8 mouse cellular contexts compared by ENCODE assay signal in the genomic region with DNA sequence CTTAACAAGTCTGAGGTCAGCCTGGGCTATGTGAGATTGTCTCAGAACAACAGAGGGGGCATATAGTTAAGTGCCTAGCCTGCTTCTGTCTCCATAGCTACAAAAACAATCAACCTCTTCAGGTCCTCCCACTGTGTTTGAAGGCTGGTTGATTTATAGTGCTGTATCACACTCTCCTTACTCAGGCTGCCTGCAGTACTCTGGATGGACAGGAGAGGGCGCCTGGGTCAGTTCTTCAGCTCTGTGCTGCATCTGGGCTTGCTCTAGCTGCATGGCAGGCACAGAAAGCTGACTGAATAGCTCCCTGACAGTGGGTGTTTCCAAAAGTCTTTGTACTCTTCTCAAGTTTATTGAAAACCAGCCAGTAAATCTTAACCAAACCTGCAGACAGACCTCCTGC. TPM values are rescaled to one million over a fixed set of nuclear protein-coding genes. Genes with fewer than 3 reads are reported as not detected.
DNase-seq lines count a peak whose midpoint lies in the region; ATAC-seq lines count a peak whose summit lies in the region.

No protein-coding gene starts in this region.

- intact Hi-C loops in gastrocnemius, postnatal 14 days (cut with DNase I; ENCODE audit: low total_unique reads) = loop anchor here (10.0 kb wide), 1 partner anchor 105 kb away; a partner anchor contains a TSS

- peak; percentile 97 for ATAC-seq in inflammation-experienced regulatory T-cells, adult 6 months
- peak; percentile 84 for ATAC-seq in megakaryocyte-erythroid progenitor cell, adult 5-6 weeks (replicated peaks; ENCODE audit: low FRiP score, low TSS enrichment, poor library complexity, severe bottlenecking)

- DNase-seq in adrenal gland, adult (ENCODE audit: inconsistent age in 2 of 2, low spot score in 1 of 2) = peak; percentile 86 to 96
- DNase-seq in embryo, embryonic 10.5 days (ENCODE audit: low spot score) = peak; percentile 94
- DNase-seq in gastrocnemius, postnatal 14 days = peak; percentile 89
- peak; percentile 66 to 95 for DNase-seq in left cerebral cortex, adult 9 months (ENCODE audit: low spot score in 2 of 2)
- peak; percentile 84 for DNase-seq in right cerebral cortex, postnatal 25 days
- peak; percentile 86 to 87 for DNase-seq in urinary bladder, postnatal 36 days (ENCODE audit: low spot score in 2 of 2)

RNA-seq across cellular contexts. Expression of a gene that starts 11.3 kb away (rescaled TPM):
- 10 to 100 TPM; 35.1 to 43.0 TPM for total RNA-seq in gastrocnemius, postnatal 14 days (2021)
- 10 to 100 TPM; 14.3 to 20.8 (median 16.6) TPM for polyA plus RNA-seq in inflammation-experienced regulatory T-cells, adult 6 months (2017; shearing (Covaris generic))
- total RNA-seq in megakaryocyte-erythroid progenitor cell, adult 5-6 weeks (2014; fragmentation: Nextera tagmentation) = 22.3 and 22.6 TPM in 2 replicates
- 17.1 and 21.2 TPM in 2 replicates for total RNA-seq in megakaryocyte-erythroid progenitor cell, adult 5-6 weeks (2017)

RNA-seq across cellular contexts. Expression of a gene that starts 27.1 kb away (rescaled TPM):
- total RNA-seq in gastrocnemius, postnatal 14 days (2021) = 1 to 10 TPM; 2.9 to 4.3 TPM
- polyA plus RNA-seq in inflammation-experienced regulatory T-cells, adult 6 months (2017; shearing (Covaris generic)) = under 1 TPM in 1 of 3 experiments, not detected in 2; 0.13 TPM
- 0.64 TPM in 1 of 2 replicates, not detected in the other for total RNA-seq in megakaryocyte-erythroid progenitor cell, adult 5-6 weeks (2014; fragmentation: Nextera tagmentation)
- total RNA-seq in megakaryocyte-erythroid progenitor cell, adult 5-6 weeks (2017) = not detected in 2 replicates

RNA-seq across cellular contexts. Expression of a gene that starts 32.2 kb away (rescaled TPM):
- total RNA-seq in gastrocnemius, postnatal 14 days (2021) = 10 to 100 TPM; 31.0 to 35.1 TPM
- 100 to 1,000 TPM in 1 of 3 experiments, 10 to 100 TPM in 2; 74.0 to 103 (median 94.6) TPM for polyA plus RNA-seq in inflammation-experienced regulatory T-cells, adult 6 months (2017; shearing (Covaris generic))
- 19.3 and 34.8 TPM in 2 replicates for total RNA-seq in megakaryocyte-erythroid progenitor cell, adult 5-6 weeks (2014; fragmentation: Nextera tagmentation)
- 27.9 and 53.7 TPM in 2 replicates for total RNA-seq in megakaryocyte-erythroid progenitor cell, adult 5-6 weeks (2017)

RNA-seq across cellular contexts. Expression of a gene that starts 40.4 kb away (rescaled TPM):
- total RNA-seq in gastrocnemius, postnatal 14 days (2021) = not detected
- polyA plus RNA-seq in inflammation-experienced regulatory T-cells, adult 6 months (2017; shearing (Covaris generic)) = 1 to 10 TPM in 2 of 3 experiments, under 1 TPM in 1; 0.74 to 3.1 (median 2.1) TPM
- total RNA-seq in megakaryocyte-erythroid progenitor cell, adult 5-6 weeks (2014; fragmentation: Nextera tagmentation) = not detected in 2 replicates
- total RNA-seq in megakaryocyte-erythroid progenitor cell, adult 5-6 weeks (2017) = not detected in 2 replicates

RNA-seq across cellular contexts. Expression of a gene that starts 43.0 kb away (rescaled TPM):
- total RNA-seq in gastrocnemius, postnatal 14 days (2021) = 100 to 1,000 TPM; 800 to 833 TPM
- not detected for polyA plus RNA-seq in inflammation-experienced regulatory T-cells, adult 6 months (2017; shearing (Covaris generic))
- total RNA-seq in megakaryocyte-erythroid progenitor cell, adult 5-6 weeks (2014; fragmentation: Nextera tagmentation) = not detected in 2 replicates
- not detected in 2 replicates for total RNA-seq in megakaryocyte-erythroid progenitor cell, adult 5-6 weeks (2017)

Comparison
In these comparisons a context has a peak if more than half of its experiments do, and no peak if none do; other contexts are left out.
1. Peak in every context shown above with its lines: DNase-seq and ATAC-seq.